In the genomic region with DNA sequence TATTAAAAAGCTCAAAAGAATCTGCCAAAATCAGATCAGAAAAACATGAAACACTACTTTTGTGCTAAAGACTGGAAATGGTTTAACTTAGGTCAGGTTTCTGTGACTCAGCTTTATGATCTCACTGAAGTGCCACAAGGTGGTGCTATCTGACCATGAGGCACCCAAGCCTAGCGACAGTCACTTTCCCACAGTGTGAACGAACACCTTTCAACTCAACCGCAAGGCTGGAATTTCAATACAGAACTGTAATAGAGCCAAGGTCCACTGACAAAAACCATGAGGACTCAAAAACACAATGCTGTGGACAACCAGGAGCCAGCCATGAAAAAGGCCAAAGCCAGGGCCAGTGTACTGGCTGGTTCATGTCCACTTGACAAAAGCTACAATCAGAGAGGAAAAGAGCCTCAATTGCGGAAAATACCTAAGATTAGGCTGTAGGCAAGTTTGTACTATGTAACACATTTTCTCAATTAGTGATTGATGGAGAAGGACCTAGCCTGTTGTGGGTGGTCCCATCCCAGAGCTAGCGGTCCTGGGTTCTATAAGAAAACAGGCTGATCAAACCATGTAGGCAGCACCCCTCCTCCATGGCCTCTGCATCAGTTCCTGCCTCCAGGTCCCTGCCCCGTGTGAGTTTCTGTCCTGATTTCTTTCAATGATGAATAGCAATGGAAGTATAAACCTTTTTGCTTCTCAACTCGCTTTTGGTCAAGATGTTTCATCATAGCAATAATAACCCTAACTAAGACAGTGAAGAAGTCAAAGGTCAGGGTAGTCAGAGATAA, we compare ENCODE assay signal across 8 mouse cellular contexts. TPM values are rescaled to one million over a fixed set of nuclear protein-coding genes. Genes with fewer than 3 reads are reported as not detected.
DNase-seq lines count a peak whose midpoint lies in the region; ATAC-seq and TF ChIP-seq lines count a peak whose summit lies in the region.

No protein-coding gene starts in this region.

- 62% methylated on average over 7 of the region's 7 CpGs for WGBS in midbrain, embryonic 14.5 days
- WGBS in midbrain, embryonic 15.5 days, result 59% methylated on average over 7 of the region's 7 CpGs
- WGBS in intestine, embryonic 14.5 days, result 58% methylated on average over 7 of the region's 7 CpGs
- 61% methylated on average over 7 of the region's 7 CpGs for WGBS in liver, embryonic 16.5 days (ENCODE audit: insufficient replicate concordance)

- no peaks in the 10 kb centered on the region for H3K27me3 ChIP-seq in midbrain, embryonic 14.5 days (ENCODE audit: control insufficient read depth, insufficient read depth, low read length)
- no peaks in the 10 kb centered on the region for H3K27me3 ChIP-seq in midbrain, embryonic 15.5 days (replicated peaks)
- no peaks in the 10 kb centered on the region for H3K27me3 ChIP-seq in intestine, embryonic 14.5 days (replicated peaks; ENCODE audit: control insufficient read depth, insufficient read depth, low read length)
- no peaks in the 10 kb centered on the region for H3K27me3 ChIP-seq in liver, embryonic 16.5 days (ENCODE audit: control insufficient read depth, insufficient read depth, low read depth, low read length)

- DNase-seq in midbrain, embryonic 14.5 days, result peak; percentile 81
- peak; percentile 81 for DNase-seq in R1 (ENCODE audit: low read depth, low spot score)
- DNase-seq in intestine, embryonic 14.5 days (ENCODE audit: low spot score), result peak; percentile 65
- peak; percentile 27 for DNase-seq in right cerebral cortex, postnatal 14 days
- DNase-seq in ovary, postnatal 36 days (ENCODE audit: low spot score), result no peak

- ATAC-seq in midbrain, embryonic 14.5 days (ENCODE audit: low FRiP score, low TSS enrichment), result no peak
- no peak for ATAC-seq in midbrain, embryonic 15.5 days (replicated peaks)
- 0 out of 2 replicates have a peak, but pooled peaks have one; percentile 50 for ATAC-seq in intestine, embryonic 14.5 days (replicated peaks; ENCODE audit: low FRiP score, low TSS enrichment, low read depth)
- ATAC-seq in liver, embryonic 16.5 days (ENCODE audit: low read depth), result peak; percentile 58; the same call in 1 of the 2 replicates

- no peak for TF ChIP-seq POLR2A in cortical plate, adult 2 months (IDR thresholded peaks at IDR 0.05; ENCODE audit: extremely low read depth, insufficient read depth, low read length)

- H3K36me3 ChIP-seq in midbrain, embryonic 14.5 days (ENCODE audit: control insufficient read depth, insufficient read depth, low read length), result peaks cover 71% of the 10 kb centered on the region
- H3K36me3 ChIP-seq in midbrain, embryonic 15.5 days (replicated peaks), result peaks cover 26% of the 10 kb centered on the region
- H3K36me3 ChIP-seq in intestine, embryonic 14.5 days (ENCODE audit: control insufficient read depth, insufficient read depth, low read length), result peaks cover 83% of the 10 kb centered on the region
- H3K36me3 ChIP-seq in liver, embryonic 16.5 days (ENCODE audit: control insufficient read depth, insufficient read depth), result peaks cover 46% of the 10 kb centered on the region

- H3K9me3 ChIP-seq in midbrain, embryonic 14.5 days (ENCODE audit: control insufficient read depth, low read length), result no peaks in the 10 kb centered on the region
- no peaks in the 10 kb centered on the region for H3K9me3 ChIP-seq in midbrain, embryonic 15.5 days
- no peaks in the 10 kb centered on the region for H3K9me3 ChIP-seq in intestine, embryonic 14.5 days (ENCODE audit: control insufficient read depth, low read length)
- H3K9me3 ChIP-seq in liver, embryonic 16.5 days (replicated peaks; ENCODE audit: control insufficient read depth, low read length), result no peaks in the 10 kb centered on the region

- peak; percentile 91 for TF ChIP-seq CTCF in cortical plate, adult 2 months (IDR thresholded peaks at IDR 0.05; ENCODE audit: extremely low read depth, insufficient read depth, low read length)

- no peaks in the 10 kb centered on the region for H3K4me1 ChIP-seq in midbrain, embryonic 14.5 days (ENCODE audit: control insufficient read depth, insufficient read depth, low read length)
- H3K4me1 ChIP-seq in midbrain, embryonic 15.5 days, result no peaks in the 10 kb centered on the region
- no peaks in the 10 kb centered on the region; the same call in 1 of the 2 replicates for H3K4me1 ChIP-seq in cortical plate, adult 2 months (ENCODE audit: control insufficient read depth, insufficient read depth, low read length)
- no peaks in the 10 kb centered on the region for H3K4me1 ChIP-seq in intestine, embryonic 14.5 days (replicated peaks; ENCODE audit: control insufficient read depth, insufficient read depth, low read length)
- no peaks in the 10 kb centered on the region; the same call in 1 of the 2 replicates for H3K4me1 ChIP-seq in liver, embryonic 16.5 days (ENCODE audit: control insufficient read depth, low read depth, low read length)

- H3K4me3 ChIP-seq in midbrain, embryonic 14.5 days (replicated peaks; ENCODE audit: low read depth, low read length), result no peak overlapping the region
- H3K4me3 ChIP-seq in midbrain, embryonic 15.5 days, result no peak overlapping the region
- no peak overlapping the region for H3K4me3 ChIP-seq in cortical plate, adult 2 months (ENCODE audit: insufficient read depth, low read length)
- H3K4me3 ChIP-seq in intestine, embryonic 14.5 days (ENCODE audit: low read depth, low read length), result no peak overlapping the region
- H3K4me3 ChIP-seq in liver, embryonic 16.5 days (ENCODE audit: low read depth, low read length), result no peak overlapping the region

- H3K9ac ChIP-seq in midbrain, embryonic 14.5 days (replicated peaks; ENCODE audit: low read length), result no peak overlapping the region
- no peak overlapping the region for H3K9ac ChIP-seq in midbrain, embryonic 15.5 days
- H3K9ac ChIP-seq in intestine, embryonic 14.5 days (ENCODE audit: low read length), result no peak overlapping the region
- H3K9ac ChIP-seq in liver, embryonic 16.5 days (ENCODE audit: low read depth, low read length), result no peak overlapping the region

- H3K4me2 ChIP-seq in midbrain, embryonic 14.5 days (ENCODE audit: low read length), result no peak overlapping the region
- no peak overlapping the region for H3K4me2 ChIP-seq in midbrain, embryonic 15.5 days
- no peak overlapping the region for H3K4me2 ChIP-seq in intestine, embryonic 14.5 days (ENCODE audit: low read length)
- no peak overlapping the region for H3K4me2 ChIP-seq in liver, embryonic 16.5 days (ENCODE audit: low read depth, low read length)

- no peak overlapping the region for H3K27ac ChIP-seq in midbrain, embryonic 14.5 days (replicated peaks; ENCODE audit: low read depth, low read length)
- no peak overlapping the region for H3K27ac ChIP-seq in midbrain, embryonic 15.5 days
- H3K27ac ChIP-seq in cortical plate, adult 2 months (ENCODE audit: insufficient read depth, low read length), result no peak overlapping the region
- no peak overlapping the region for H3K27ac ChIP-seq in intestine, embryonic 14.5 days (ENCODE audit: low read depth)
- H3K27ac ChIP-seq in liver, embryonic 16.5 days (ENCODE audit: low read length), result no peak overlapping the region

RNA-seq across cellular contexts. Expression of a gene that starts 18.1 kb away (rescaled TPM):
- 0.89 and 1.1 TPM in 2 replicates for polyA plus RNA-seq in midbrain, embryonic 14.5 days (2014; fragmentation: Nextera tagmentation; extraction: Ambion mirVana)
- polyA plus RNA-seq in midbrain, embryonic 15.5 days (2015; fragmentation: Nextera tagmentation; extraction: Ambion mirVana), result 1.3 TPM in 2 replicates
- 1.0 and 1.1 TPM in 2 replicates for polyA plus RNA-seq in cortical plate, adult 2 months (2012; rRNA removed)
- 7.4 and 7.9 TPM in 2 replicates for polyA plus RNA-seq in intestine, embryonic 14.5 days (2014; fragmentation: Nextera tagmentation; extraction: Ambion mirVana)
- polyA plus RNA-seq in liver, embryonic 16.5 days (2015; fragmentation: Nextera tagmentation; extraction: Ambion mirVana), result 1.1 and 1.4 TPM in 2 replicates

RNA-seq across cellular contexts. Expression of a gene that starts 21.2 kb away (rescaled TPM):
- 113 and 167 TPM in 2 replicates for polyA plus RNA-seq in midbrain, embryonic 14.5 days (2014; fragmentation: Nextera tagmentation; extraction: Ambion mirVana)
- 140 and 150 TPM in 2 replicates for polyA plus RNA-seq in midbrain, embryonic 15.5 days (2015; fragmentation: Nextera tagmentation; extraction: Ambion mirVana)
- 86.1 and 98.1 TPM in 2 replicates for polyA plus RNA-seq in cortical plate, adult 2 months (2012; rRNA removed)
- polyA plus RNA-seq in intestine, embryonic 14.5 days (2014; fragmentation: Nextera tagmentation; extraction: Ambion mirVana), result 206 TPM in 2 replicates
- polyA plus RNA-seq in liver, embryonic 16.5 days (2015; fragmentation: Nextera tagmentation; extraction: Ambion mirVana), result 78.1 and 78.4 TPM in 2 replicates

RNA-seq across cellular contexts. Expression of a gene that starts 33.8 kb away (rescaled TPM):
- polyA plus RNA-seq in midbrain, embryonic 14.5 days (2014; fragmentation: Nextera tagmentation; extraction: Ambion mirVana), result 7.8 and 12.3 TPM in 2 replicates
- polyA plus RNA-seq in midbrain, embryonic 15.5 days (2015; fragmentation: Nextera tagmentation; extraction: Ambion mirVana), result 11.8 and 12.0 TPM in 2 replicates
- 7.6 and 7.9 TPM in 2 replicates for polyA plus RNA-seq in cortical plate, adult 2 months (2012; rRNA removed)
- 61.0 and 63.2 TPM in 2 replicates for polyA plus RNA-seq in intestine, embryonic 14.5 days (2014; fragmentation: Nextera tagmentation; extraction: Ambion mirVana)
- 11.6 and 13.0 TPM in 2 replicates for polyA plus RNA-seq in liver, embryonic 16.5 days (2015; fragmentation: Nextera tagmentation; extraction: Ambion mirVana)

Comparison
In these comparisons a context has a peak if more than half of its experiments do, and no peak if none do; other contexts are left out.
1. ATAC-seq: peak in intestine, embryonic 14.5 days (single experiment) and liver, embryonic 16.5 days (single experiment); none in midbrain, embryonic 14.5 days (single experiment) and midbrain, embryonic 15.5 days (single experiment).